Mouse (Mus musculus) erythroblast, adult 5-6 weeks (primary cell): ENCODE data around the gene Hykk. TPM values are rescaled to one million over a fixed set of nuclear protein-coding genes. Genes with fewer than 3 reads are reported as not detected.
A peak's percentile ranks its signal among the peaks of the same experiment; 100 is the strongest.
"Not testable (repeated sequence)": the region's sequence is repeated elsewhere in the genome, so short reads cannot be mapped to it uniquely, and the experiment has no call there.

Experiments used
- ATAC-seq: replicated peaks from 2 replicates; pipeline ENCODE4 v1.8.0; 2016; ENCODE audit warnings: moderate number of reproducible peaks, mild to moderate bottlenecking, moderate TSS enrichment, inconsistent platforms; ENCODE audit not compliant: poor library complexity, low FRiP score, severe bottlenecking
- total RNA-seq, 2 experiments: library from RNA; stranded (forward) in 1 of 2; stranded (reverse) in 1 of 2; fragments of 150-400 nt in 1 of 2; fragments of 200-764, 138-1000 nt in 1 of 2; gene quantifications; 2 replicates each; pipeline versions ENCODE4 v1.2.3 to v1.2.4; 2015 to 2017; ENCODE audit warnings: low replicate concordance in 2 of 2

The Hykk gene
- total RNA-seq (2015; ENCODE audit: low replicate concordance) (not detected in 2 replicates), total RNA-seq (2017; ENCODE audit: low replicate concordance) (not detected in 2 replicates)

- peak; percentile 83 for ATAC-seq
Measured at GRCm38 (mm10) chr9:54917010-54917677, at the start of gene Hykk. Gene Hykk, plus strand, starts transcription at chr9:54917283.

DNA sequence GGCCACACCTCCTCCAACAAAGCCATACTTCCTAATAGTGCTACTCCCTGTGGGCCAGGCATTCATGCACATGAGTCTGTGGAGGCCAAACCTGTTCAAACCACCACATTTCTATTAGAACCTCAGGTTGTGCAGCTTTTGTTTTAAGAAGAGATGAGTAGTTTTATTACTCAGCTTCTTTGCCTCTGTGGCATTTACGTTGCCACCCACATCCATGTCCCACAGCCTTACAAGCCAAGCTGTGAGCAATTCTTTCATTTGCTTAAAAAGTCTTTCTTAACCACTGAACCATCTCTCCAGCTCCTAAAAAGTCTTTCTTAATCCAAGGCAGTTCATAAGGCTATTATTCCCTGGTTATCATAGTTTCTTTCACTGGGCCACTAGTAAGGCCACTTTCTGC is 38.3 kb upstream of the Hykk start:
- ATAC-seq: no peak

GRCm38 (mm10) chr9:54892111-54892510 is 25.0 kb upstream of the Hykk start:
- no peak for ATAC-seq

GRCm38 (mm10) chr9:54897097-54897496 is 20.0 kb upstream of the Hykk start:
- ATAC-seq: no peak

DNA sequence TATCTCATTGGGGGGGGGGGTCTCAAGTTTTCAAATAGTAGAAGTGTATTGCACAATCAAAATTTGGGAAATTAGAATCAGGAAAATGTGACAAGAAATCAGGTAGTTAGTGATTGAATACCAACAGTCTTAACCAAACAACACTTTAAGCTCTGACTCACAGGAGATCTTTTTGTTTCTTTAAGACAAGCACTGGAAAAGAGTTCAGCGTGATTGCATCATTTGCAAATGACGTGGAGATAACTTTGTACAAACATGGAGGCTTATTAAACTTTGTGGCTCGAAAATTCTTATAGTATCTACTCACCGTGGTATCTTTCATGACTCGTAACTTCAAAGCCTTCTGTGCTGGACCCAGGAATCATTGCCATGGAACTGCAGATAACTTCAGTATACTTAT is 7.6 kb upstream of the Hykk start:
- ATAC-seq: no peak

DNA sequence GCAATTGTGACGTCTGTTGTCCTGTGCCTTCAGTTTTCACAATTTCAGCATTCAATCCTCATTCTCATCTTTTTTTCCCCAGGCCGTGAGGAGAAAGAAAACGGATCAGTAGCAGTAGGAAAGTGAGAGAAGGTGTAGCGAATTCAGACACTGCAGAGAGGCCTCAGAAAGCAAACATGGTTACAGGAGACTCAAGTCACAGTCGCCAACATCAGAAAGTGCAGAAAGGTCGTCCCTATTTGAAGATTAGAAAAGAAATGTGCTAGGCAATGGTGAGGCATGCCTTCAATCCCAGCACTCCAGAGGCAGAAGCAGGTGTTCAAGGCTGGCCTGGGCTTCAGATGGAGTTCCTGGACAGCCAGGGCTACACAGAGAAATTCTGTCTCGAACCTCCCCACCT is 1.5 kb upstream of the Hykk start:
- no peak for ATAC-seq

- ATAC-seq: no peak
Measured at GRCm38 (mm10) chr9:54916401-54916800, 682 bp upstream of the Hykk start.

DNA sequence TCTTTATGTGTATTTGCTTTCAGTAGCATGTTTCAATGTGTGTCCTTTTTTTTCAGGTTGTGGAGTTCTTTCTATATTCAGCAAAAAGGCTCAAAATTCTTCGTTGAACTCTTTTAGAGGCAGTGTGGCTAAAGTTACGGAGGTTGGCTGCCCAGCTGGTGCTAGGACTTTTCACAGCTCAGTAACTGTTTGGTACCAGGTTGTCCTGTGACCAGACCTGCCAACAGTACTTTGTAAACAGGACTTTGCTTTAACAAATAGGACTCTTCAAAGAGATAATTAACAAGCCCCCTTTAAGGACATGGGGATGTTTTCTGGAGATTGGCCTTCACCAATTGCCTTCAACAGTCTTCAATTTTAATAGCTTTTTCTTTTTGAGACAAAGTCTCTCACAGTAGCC is 1.1 kb downstream of the Hykk start:
- ATAC-seq: no peak

DNA sequence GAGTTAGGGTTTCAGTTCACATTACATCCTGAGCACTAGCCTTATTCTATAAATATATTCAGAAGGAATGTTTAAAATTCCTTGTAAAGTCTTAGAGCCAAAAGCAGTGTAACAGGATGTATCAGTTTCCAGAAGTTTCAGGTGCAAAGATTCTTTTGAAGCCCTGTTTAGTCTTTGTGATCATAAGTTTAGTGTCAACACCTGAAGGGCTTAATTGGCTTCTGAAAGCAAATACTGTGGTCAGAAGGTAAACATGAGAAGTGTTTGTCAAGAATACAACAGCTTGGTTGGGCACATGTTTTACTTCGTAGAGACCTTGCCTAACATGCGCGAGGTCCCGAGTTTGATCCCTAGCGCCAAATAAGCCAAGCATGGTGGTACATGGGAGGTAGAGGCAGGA is 1.7 kb downstream of the Hykk start:
- ATAC-seq: no peak

GRCm38 (mm10) chr9:54919946-54920345 is 2.9 kb downstream of the Hykk start:
- ATAC-seq: no peak

GRCm38 (mm10) chr9:54930741-54931140 is 13.7 kb downstream of the Hykk start:
- ATAC-seq: no peak

- no peak for ATAC-seq
Measured at GRCm38 (mm10) chr9:54931765-54932164, 14.7 kb downstream of the Hykk start.

DNA sequence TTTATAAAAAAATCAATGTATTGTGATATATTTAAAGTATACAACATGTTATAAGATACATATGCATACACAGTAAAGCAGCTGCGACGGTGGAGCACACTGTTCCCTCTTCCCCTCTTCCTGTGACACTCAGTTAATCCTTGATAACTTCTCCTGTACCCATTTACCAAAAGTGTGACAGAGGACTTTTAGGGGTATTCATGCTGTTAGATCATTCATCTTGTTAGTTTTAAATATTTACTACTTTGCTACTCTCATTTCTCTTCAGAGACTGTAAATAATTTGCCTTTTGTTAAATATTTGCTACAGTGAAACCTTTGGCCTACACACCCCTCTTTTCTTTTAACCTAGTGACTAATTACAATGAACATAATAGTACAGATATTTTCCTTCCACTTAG is 15.3 kb downstream of the Hykk start:
- no peak for ATAC-seq

DNA sequence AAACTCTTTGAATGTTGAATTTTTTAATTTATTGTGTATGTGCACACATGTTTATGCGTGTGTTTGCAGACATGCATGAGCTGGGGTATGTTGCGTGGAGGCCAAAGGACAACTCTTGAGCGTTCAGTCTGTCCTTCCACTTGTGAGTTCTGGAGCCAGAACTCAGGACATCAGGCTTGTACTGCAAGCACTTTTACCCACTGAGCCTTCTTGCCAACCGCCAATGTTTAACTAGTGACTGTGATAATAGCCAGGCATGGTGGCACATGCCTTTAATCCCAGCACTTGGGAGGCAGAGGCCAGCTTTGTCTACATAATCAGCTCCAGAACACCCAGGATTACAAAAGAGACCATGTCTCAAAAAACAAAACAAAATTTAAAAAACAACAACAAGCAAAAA is 25.0 kb downstream of the Hykk start:
- no peak for ATAC-seq

DNA sequence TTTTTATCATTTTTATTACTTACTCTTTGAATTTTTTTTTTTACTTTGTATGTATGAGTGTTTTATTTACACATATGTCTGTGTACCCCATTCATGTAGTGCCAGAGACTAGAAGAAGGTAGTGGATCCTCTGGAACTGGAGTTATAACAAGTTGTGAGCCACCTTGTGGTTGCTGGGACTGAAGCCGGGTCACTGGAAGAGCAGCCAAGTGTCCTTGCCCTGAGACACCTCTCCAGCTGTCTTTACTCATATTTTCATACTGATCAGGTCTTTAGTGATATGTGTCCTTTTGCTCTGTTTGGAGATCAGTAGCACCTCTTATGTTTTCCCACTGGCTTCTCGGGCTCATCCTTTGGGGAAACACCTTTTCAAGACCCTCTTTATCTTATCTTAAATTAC is 27.4 kb downstream of the Hykk start:
- no peak for ATAC-seq

GRCm38 (mm10) chr9:54946256-54946655 is 29.2 kb downstream of the Hykk start:
- ATAC-seq: no peak

GRCm38 (mm10) chr9:54949465-54949864 is 32.4 kb downstream of the Hykk start:
- ATAC-seq: no peak

- not testable (repeated sequence) for ATAC-seq
Measured at GRCm38 (mm10) chr9:54950162-54950561, 33.1 kb downstream of the Hykk start.

- peak; percentile 95 for ATAC-seq
Measured at GRCm38 (mm10) chr9:54950575-54951321, 33.7 kb downstream of the Hykk start, which contains the start of the genes Psma4 and AY074887. Gene Psma4, plus strand, starts transcription at chr9:54950790. Gene AY074887, minus strand, starts transcription at chr9:54950998.

DNA sequence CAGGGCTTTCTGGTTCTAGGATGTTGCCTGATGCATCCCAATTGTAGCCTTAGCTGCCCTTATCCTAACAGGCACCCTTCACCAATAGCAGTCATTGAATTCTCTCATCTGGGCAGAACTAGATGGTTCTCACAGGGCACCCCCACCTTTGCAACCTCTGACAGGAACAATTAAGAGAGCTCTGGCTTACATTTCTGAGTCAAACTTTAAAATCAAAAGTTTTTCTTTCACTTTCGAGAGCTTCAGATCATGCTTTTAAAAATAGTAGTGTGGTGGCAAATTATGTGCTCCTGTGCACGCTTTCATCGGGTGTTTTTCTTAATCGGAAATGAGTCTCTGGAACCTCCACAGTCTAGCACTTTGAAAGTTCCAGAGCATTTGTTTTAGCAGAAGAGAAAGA is 44.0 kb downstream of the Hykk start:
- no peak for ATAC-seq

- no peak for ATAC-seq
Measured at GRCm38 (mm10) chr9:54963669-54964068, 46.6 kb downstream of the Hykk start.
